Mouse (Mus musculus) intestine, embryonic 16.5 days (tissue): ENCODE results near the gene Prrg2. TPM values are rescaled to one million over a fixed set of nuclear protein-coding genes. Genes with fewer than 3 reads are reported as not detected.

Experiments
- ATAC-seq: fragments of 200-750 bp; cut with Nextera tagmentation; 2 replicates; pipeline ENCODE4 v1.8.0; 2017; ENCODE audit warnings: moderate TSS enrichment, moderate library complexity
- H3K27ac ChIP-seq: fragments of 300-500 bp; sonication (generic); 2 replicates; pipeline ENCODE4 v1.5.1; 2014; ENCODE audit warnings: mild to moderate bottlenecking, low read length
- H3K27me3 ChIP-seq: fragments of 300-500 bp; sonication (generic); replicated peaks from 2 replicates; pipeline ENCODE4 v1.6.1; 2014; ENCODE audit warnings: low read length, control low read depth, mixed read lengths; ENCODE audit not compliant: control insufficient read depth, insufficient read depth
- H3K36me3 ChIP-seq: fragments of 300-500 bp; sonication (generic); 2 replicates; pipeline ENCODE4 v1.6.1; 2014; ENCODE audit warnings: low read length, control low read depth; ENCODE audit not compliant: control insufficient read depth, insufficient read depth
- H3K4me1 ChIP-seq: fragments of 300-500 bp; sonication (generic); 2 replicates; pipeline ENCODE4 v1.6.1; 2014; ENCODE audit warnings: low read length, control low read depth, mixed read lengths; ENCODE audit not compliant: control insufficient read depth, insufficient read depth
- H3K4me2 ChIP-seq: fragments of 300-500 bp; sonication (generic); 2 replicates; pipeline ENCODE4 v1.6.1; 2014; ENCODE audit warnings: low read depth, low read length, control low read depth
- H3K4me3 ChIP-seq: fragments of 300-500 bp; sonication (generic); 2 replicates; pipeline ENCODE4 v1.5.1; 2014; ENCODE audit warnings: mild to moderate bottlenecking, low read length
- H3K9ac ChIP-seq: fragments of 300-500 bp; sonication (generic); 2 replicates; pipeline ENCODE4 v1.6.1; 2014; ENCODE audit warnings: low read depth, low read length
- H3K9me3 ChIP-seq: fragments of 300-500 bp; sonication (generic); 2 replicates; pipeline ENCODE4 v1.6.1; 2016; ENCODE audit warnings: low read length, control low read depth; ENCODE audit not compliant: control insufficient read depth
- WGBS: fragments of 180-500 bp; shearing (Covaris S2); extraction: QIAGEN DNeasy Blood & Tissue Kit; methylation state at CpG from one replicate; pipeline ENCODE4 v1.1.7; 2014; 5-methylcytosine and 5-hydroxymethylcytosine counted together
- polyA plus RNA-seq: library from polyadenylated mRNA; unstranded; fragments of >200 nt; fragmentation: Nextera tagmentation; extraction: Ambion mirVana; gene quantifications from 2 replicates; pipeline ENCODE4 v1.2.1, GENCODE M21; 2015

The Prrg2 gene
- polyA plus RNA-seq, 1 experiment from 2014 or later = 38.3 TPM

- peak overlapping the region; percentile 74 for H3K4me2 ChIP-seq
- H3K9me3 ChIP-seq = no peaks in the 10 kb centered on the region
- no peaks in the 10 kb centered on the region for H3K27me3 ChIP-seq
- H3K36me3 ChIP-seq = peaks cover 20% of the 10 kb centered on the region
- H3K4me1 ChIP-seq = peaks cover 21% of the 10 kb centered on the region
- WGBS = under 1% methylated on average over 41 of the region's 59 CpGs
- peak overlapping the region; percentile 84 for H3K4me3 ChIP-seq
- H3K9ac ChIP-seq = peak overlapping the region; percentile 92
- peak overlapping the region; percentile 99 for H3K27ac ChIP-seq
- ATAC-seq = peak; percentile 47
These were observed 9.2 kb downstream of the Prrg2 start for GRCm38 (mm10) chr7:45053117-45053930.

- peak within 1 kb of the TSS; percentile 84 for H3K4me3 ChIP-seq
- peak within 1 kb of the TSS; percentile 74 for H3K4me2 ChIP-seq
- no peaks in the 10 kb centered on the region for H3K9me3 ChIP-seq
- H3K4me1 ChIP-seq = peaks cover 21% of the 10 kb centered on the region
- H3K36me3 ChIP-seq = peaks cover 25% of the 10 kb centered on the region
- peak within 1 kb of the TSS; percentile 99 for H3K27ac ChIP-seq
- H3K27me3 ChIP-seq = no peaks in the 10 kb centered on the region
- peak within 1 kb of the TSS; percentile 92 for H3K9ac ChIP-seq
- 0% methylated on average over 12 of the region's 18 CpGs for WGBS
- peak; percentile 22 for ATAC-seq
These were observed 9.7 kb downstream of the Prrg2 start, which contains the start of gene Prr12 for GRCm38 (mm10) chr7:45052862-45053116. TSS of gene Prr12 (minus strand) at chr7:45052881.

GRCm38 (mm10) chr7:45052181-45052861, 10.2 kb downstream of the Prrg2 start:
- WGBS = 0% methylated on average over 37 of the region's 38 CpGs

GRCm38 (mm10) chr7:45051601-45051974, 10.9 kb downstream of the Prrg2 start:
- Histone ChIP-seq H3K4me3 (peak overlapping the region; percentile 84), H3K4me2 (peak overlapping the region; percentile 74), H3K27me3 (no peaks in the 10 kb centered on the region), H3K27ac (peak overlapping the region; percentile 99), H3K4me1 (peaks cover 21% of the 10 kb centered on the region), H3K9me3 (no peaks in the 10 kb centered on the region), H3K9ac (peak overlapping the region; percentile 92), H3K36me3 (peaks cover 37% of the 10 kb centered on the region)
- no peak for ATAC-seq
- 3% methylated on average over 13 of the region's 13 CpGs for WGBS

More at GRCm38 (mm10) chr7:45052181-45052861, 10.2 kb downstream of the Prrg2 start:
- Histone ChIP-seq H3K27ac (peak overlapping the region; percentile 99), H3K9me3 (no peaks in the 10 kb centered on the region), H3K27me3 (no peaks in the 10 kb centered on the region), H3K36me3 (peaks cover 29% of the 10 kb centered on the region), H3K4me1 (peaks cover 21% of the 10 kb centered on the region), H3K9ac (peak overlapping the region; percentile 92), H3K4me3 (peak overlapping the region; percentile 84), H3K4me2 (peak overlapping the region; percentile 74)
- no peak for ATAC-seq

- Histone ChIP-seq H3K9me3 (no peaks in the 10 kb centered on the region), H3K4me2 (peak overlapping the region; percentile 74), H3K9ac (peak overlapping the region; percentile 92), H3K4me3 (peak overlapping the region; percentile 84), H3K4me1 (peaks cover 21% of the 10 kb centered on the region), H3K27ac (peak overlapping the region; percentile 99), H3K36me3 (peaks cover 42% of the 10 kb centered on the region), H3K27me3 (no peaks in the 10 kb centered on the region)
- 6% methylated on average over 16 of the region's 16 CpGs for WGBS
- peak; percentile 5; the same call in 1 of the 2 replicates for ATAC-seq
These were observed 11.4 kb downstream of the Prrg2 start for GRCm38 (mm10) chr7:45050945-45051600.

GRCm38 (mm10) chr7:45048923-45049657, 13.4 kb downstream of the Prrg2 start:
- Histone ChIP-seq H3K9me3 (no peaks in the 10 kb centered on the region), H3K4me2 (no peak overlapping the region), H3K36me3 (peaks cover 53% of the 10 kb centered on the region), H3K9ac (no peak overlapping the region), H3K27ac (no peak overlapping the region), H3K27me3 (no peaks in the 10 kb centered on the region), H3K4me1 (peaks cover 19% of the 10 kb centered on the region), H3K4me3 (no peak overlapping the region)
- WGBS = 88% methylated on average over 23 of the region's 23 CpGs
- ATAC-seq = no peak

- Histone ChIP-seq H3K9me3 (no peaks in the 10 kb centered on the region), H3K4me3 (no peak overlapping the region), H3K9ac (no peak overlapping the region), H3K4me1 (peaks cover 19% of the 10 kb centered on the region), H3K4me2 (no peak overlapping the region), H3K36me3 (peaks cover 57% of the 10 kb centered on the region), H3K27ac (no peak overlapping the region), H3K27me3 (no peaks in the 10 kb centered on the region)
- no peak for ATAC-seq
- 91% methylated on average over 38 of the region's 38 CpGs for WGBS
These were observed 14.2 kb downstream of the Prrg2 start for GRCm38 (mm10) chr7:45048001-45048890.

GRCm38 (mm10) chr7:45047491-45047890, 15.0 kb downstream of the Prrg2 start:
- 93% methylated on average over 14 of the region's 14 CpGs for WGBS
- Histone ChIP-seq H3K4me2 (no peak overlapping the region), H3K9me3 (no peaks in the 10 kb centered on the region), H3K27ac (no peak overlapping the region), H3K36me3 (peaks cover 63% of the 10 kb centered on the region), H3K4me3 (no peak overlapping the region), H3K27me3 (no peaks in the 10 kb centered on the region), H3K4me1 (peaks cover 19% of the 10 kb centered on the region), H3K9ac (no peak overlapping the region)
- no peak for ATAC-seq
